Mouse (Mus musculus): ENCODE measurements around the gene Zfp738. TPM values are rescaled to one million over a fixed set of nuclear protein-coding genes. Genes with fewer than 3 reads are reported as not detected.
"Not testable (repeated sequence)": the region's sequence is repeated elsewhere in the genome, so short reads cannot be mapped to it uniquely, and the experiment has no call there.

The Zfp738 gene
- polyA plus RNA-seq (2015; fragmentation: Nextera tagmentation; extraction: Ambion mirVana), result 7.8 and 9.0 TPM in 2 replicates

- no peak for DNase-seq (ENCODE audit: low spot score)
Observed at GRCm38 (mm10) chr13:67686971-67687370, at the start of gene Zfp738. Zfp738 (minus strand) TSS chr13:67687071.

DNA sequence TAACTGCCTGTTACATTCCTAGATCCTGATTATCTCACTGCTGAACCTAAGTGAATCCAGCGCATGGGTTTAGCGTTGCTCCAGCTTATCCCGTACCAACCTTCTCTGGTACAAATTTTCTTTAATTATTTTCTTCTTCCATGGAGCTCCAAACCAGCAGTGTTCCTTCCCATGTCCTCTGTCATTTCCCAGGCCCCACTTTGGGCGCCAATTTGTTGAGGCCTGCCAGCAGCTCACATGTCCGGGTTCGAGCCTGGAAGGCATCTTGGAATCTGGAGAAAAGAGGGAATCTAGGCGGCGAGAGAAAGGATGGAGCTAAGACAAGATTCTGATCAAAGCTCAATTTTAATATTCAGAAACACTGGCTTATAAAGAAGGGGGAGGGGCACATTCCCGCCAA lies 47.5 kb upstream of the Zfp738 start:
- DNase-seq (ENCODE audit: low spot score), result not testable (repeated sequence)

DNA sequence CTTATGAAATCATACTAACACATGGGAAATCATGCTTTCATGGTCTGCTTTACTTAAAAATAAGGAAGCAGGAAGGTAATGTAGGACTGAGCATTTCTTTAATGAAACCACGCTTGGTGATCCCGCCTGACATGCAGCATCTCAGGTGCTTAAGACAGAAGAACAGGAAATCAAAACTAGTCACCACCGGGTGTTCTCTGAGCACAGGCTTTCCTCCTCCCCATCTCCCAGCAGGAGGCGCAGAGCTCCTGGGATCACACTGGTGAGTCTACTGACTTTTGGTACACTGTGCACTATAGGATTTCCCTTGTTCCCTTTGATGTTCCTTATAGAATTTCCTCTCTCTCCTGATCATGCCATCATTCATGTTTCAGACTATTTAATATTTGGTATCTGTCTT lies 42.6 kb upstream of the Zfp738 start:
- DNase-seq (ENCODE audit: low spot score), result peak; percentile 9

GRCm38 (mm10) chr13:67728641-67729318 lies 41.9 kb upstream of the Zfp738 start, which contains the start of gene Zfp65:
Zfp65 (minus strand) TSS chr13:67729173.
- DNase-seq (ENCODE audit: low spot score), result peak; percentile 60

- DNase-seq (ENCODE audit: low spot score), result no peak
Observed at GRCm38 (mm10) chr13:67728106-67728505, 41.2 kb upstream of the Zfp738 start.

DNA sequence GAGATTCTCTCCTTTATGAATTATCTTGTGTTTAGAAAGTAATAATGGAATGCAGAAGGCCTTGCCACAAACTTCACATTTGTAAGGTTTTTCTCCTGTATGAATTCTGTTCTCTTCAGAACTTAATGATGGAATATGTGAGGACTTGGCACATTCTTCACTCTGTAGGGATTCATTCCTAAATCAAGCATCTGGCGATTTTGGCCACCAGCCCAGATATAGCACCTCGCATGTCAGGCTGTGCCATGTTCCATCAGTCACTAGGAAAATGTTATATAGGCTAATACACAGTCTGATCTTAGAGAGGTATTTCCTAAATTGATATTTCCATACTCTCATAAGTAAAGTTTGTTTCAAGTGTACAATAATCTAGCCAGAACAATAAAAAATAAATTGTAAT lies 38.5 kb upstream of the Zfp738 start:
- not testable (repeated sequence) for DNase-seq (ENCODE audit: low spot score)

- DNase-seq (ENCODE audit: low spot score), result peak; percentile 87
Observed at GRCm38 (mm10) chr13:67723848-67724479, 37.1 kb upstream of the Zfp738 start.

GRCm38 (mm10) chr13:67683841-67684240 lies 3.0 kb downstream of the Zfp738 start:
- not testable (repeated sequence) for DNase-seq (ENCODE audit: low spot score)

- peak; percentile 86 for DNase-seq (ENCODE audit: low spot score)
Observed at GRCm38 (mm10) chr13:67682959-67683735, 3.7 kb downstream of the Zfp738 start.

- no peak for DNase-seq (ENCODE audit: low spot score)
Observed at GRCm38 (mm10) chr13:67674902-67675301, 12.0 kb downstream of the Zfp738 start.

GRCm38 (mm10) chr13:67652496-67652895 lies 34.4 kb downstream of the Zfp738 start:
- no peak for DNase-seq (ENCODE audit: low spot score)

GRCm38 (mm10) chr13:67637294-67638007 lies 49.4 kb downstream of the Zfp738 start, which contains the start of the genes Gm49345 and Zfp729a:
Gm49345 (minus strand) TSS chr13:67637769.
Zfp729a (minus strand) TSS chr13:67637791.
- DNase-seq (ENCODE audit: low spot score), result peak; percentile 89

DNA sequence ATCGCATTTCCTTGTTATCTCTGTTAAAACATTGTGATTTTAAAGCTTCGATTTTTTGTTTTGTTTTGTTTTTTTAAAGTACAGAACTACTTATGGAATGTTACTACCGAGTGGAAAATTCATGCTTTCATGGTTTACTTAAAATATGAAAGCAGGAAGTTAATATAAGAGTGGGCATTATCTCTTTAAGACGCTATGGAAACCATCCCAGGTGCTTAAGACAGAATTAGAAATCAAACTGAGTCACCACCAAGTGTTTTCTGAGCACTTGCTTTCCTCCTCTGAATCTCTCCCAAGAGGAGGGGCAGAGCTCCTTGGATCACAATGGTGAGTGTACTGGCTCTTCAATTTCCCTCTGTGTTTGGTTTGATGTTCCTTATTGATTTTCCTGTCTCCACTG lies 76.8 kb downstream of the Zfp738 start:
- no peak for DNase-seq (ENCODE audit: low spot score)

GRCm38 (mm10) chr13:67609066-67609876 lies 77.6 kb downstream of the Zfp738 start, which contains the start of gene Zfp729b:
Zfp729b (minus strand) TSS chr13:67609707.
- DNase-seq (ENCODE audit: low spot score), result peak; percentile 92

Other genes starting within 250 kb of the Zfp738 start
- gene Zfp874a, start 235.4 kb downstream of the Zfp738 start, polyA plus RNA-seq (2015; fragmentation: Nextera tagmentation; extraction: Ambion mirVana), result 6.6 and 7.7 TPM in 2 replicates
- gene Zfp874b, start 202.8 kb downstream of the Zfp738 start, polyA plus RNA-seq (2015; fragmentation: Nextera tagmentation; extraction: Ambion mirVana), result 4.3 and 5.7 TPM in 2 replicates
- 11.4 and 12.7 TPM in 2 replicates for gene Zfp58, start 186.5 kb downstream of the Zfp738 start, polyA plus RNA-seq (2015; fragmentation: Nextera tagmentation; extraction: Ambion mirVana)
- gene Gm26965, start 160.9 kb downstream of the Zfp738 start, polyA plus RNA-seq (2015; fragmentation: Nextera tagmentation; extraction: Ambion mirVana), result not detected in 2 replicates
- 43.2 and 54.1 TPM in 2 replicates for gene Zfp87, start 160.9 kb downstream of the Zfp738 start, polyA plus RNA-seq (2015; fragmentation: Nextera tagmentation; extraction: Ambion mirVana)
- 13.5 and 14.0 TPM in 2 replicates for gene Zfp748, start 133.2 kb downstream of the Zfp738 start, polyA plus RNA-seq (2015; fragmentation: Nextera tagmentation; extraction: Ambion mirVana)
- 5.0 and 5.3 TPM in 2 replicates for gene Zfp729b, start 77.4 kb downstream of the Zfp738 start, polyA plus RNA-seq (2015; fragmentation: Nextera tagmentation; extraction: Ambion mirVana)
- gene Gm49345, start 49.3 kb downstream of the Zfp738 start, polyA plus RNA-seq (2015; fragmentation: Nextera tagmentation; extraction: Ambion mirVana), result not detected in 2 replicates
- gene Zfp729a, start 49.3 kb downstream of the Zfp738 start, polyA plus RNA-seq (2015; fragmentation: Nextera tagmentation; extraction: Ambion mirVana), result 3.2 and 3.9 TPM in 2 replicates
- 3.7 and 3.8 TPM in 2 replicates for gene Zfp65, start 42.1 kb upstream of the Zfp738 start, polyA plus RNA-seq (2015; fragmentation: Nextera tagmentation; extraction: Ambion mirVana)
- gene Zfp85, start 68.2 kb upstream of the Zfp738 start, polyA plus RNA-seq (2015; fragmentation: Nextera tagmentation; extraction: Ambion mirVana), result 7.8 and 8.5 TPM in 2 replicates
- gene Zfp493, start 92.6 kb upstream of the Zfp738 start, polyA plus RNA-seq (2015; fragmentation: Nextera tagmentation; extraction: Ambion mirVana), result 1.1 and 1.6 TPM in 2 replicates
- gene Zfp273, start 126.7 kb upstream of the Zfp738 start, polyA plus RNA-seq (2015; fragmentation: Nextera tagmentation; extraction: Ambion mirVana), result 6.8 and 7.9 TPM in 2 replicates
- 1.6 TPM in 2 replicates for gene Gm10037, start 144.0 kb upstream of the Zfp738 start, polyA plus RNA-seq (2015; fragmentation: Nextera tagmentation; extraction: Ambion mirVana)
- not detected in 2 replicates for gene BC048507, start 176.3 kb upstream of the Zfp738 start, polyA plus RNA-seq (2015; fragmentation: Nextera tagmentation; extraction: Ambion mirVana)

Measured in thymus, postnatal 0 days (tissue).